Mouse (Mus musculus): ENCODE measurements around the gene Cyp1a2. TPM values are rescaled to one million over a fixed set of nuclear protein-coding genes. Genes with fewer than 3 reads are reported as not detected.
A peak's percentile ranks its signal among the peaks of the same experiment; 100 is the strongest.
"Not testable (repeated sequence)": the region's sequence is repeated elsewhere in the genome, so short reads cannot be mapped to it uniquely, and the experiment has no call there.

Cyp1a2 gene
- total RNA-seq (2021) = under 1 TPM in 1 of 2 experiments, not detected in 1; 0.16 TPM
- long read RNA-seq, experiment 1 = 0 reads
- long read RNA-seq, experiment 2 = 0 reads

- no peak for DNase-seq (ENCODE audit: low spot score in 2 of 2)
These were observed at the start of gene Cyp1a2 for GRCm38 (mm10) chr9:57683520-57683919. Gene Cyp1a2 (minus strand): TSS chr9:57683703.

GRCm38 (mm10) chr9:57728312-57728711 is 44.8 kb upstream of the Cyp1a2 start:
- no peak for DNase-seq (ENCODE audit: low spot score in 2 of 2)

- no peak for DNase-seq (ENCODE audit: low spot score in 2 of 2)
These were observed 41.2 kb upstream of the Cyp1a2 start for GRCm38 (mm10) chr9:57724701-57725100.

GRCm38 (mm10) chr9:57723796-57724195 is 40.3 kb upstream of the Cyp1a2 start:
- no peak for DNase-seq (ENCODE audit: low spot score in 2 of 2)

GRCm38 (mm10) chr9:57723315-57723715 is 39.8 kb upstream of the Cyp1a2 start:
- peak in 1 of 2 experiments; percentile 62 for DNase-seq (ENCODE audit: low spot score in 2 of 2)

GRCm38 (mm10) chr9:57722371-57722770 is 38.9 kb upstream of the Cyp1a2 start:
- DNase-seq (ENCODE audit: low spot score in 2 of 2) = no peak

GRCm38 (mm10) chr9:57720736-57721135 is 37.2 kb upstream of the Cyp1a2 start:
- no peak for DNase-seq (ENCODE audit: low spot score in 2 of 2)

- DNase-seq (ENCODE audit: low spot score in 2 of 2) = no peak
These were observed 34.9 kb upstream of the Cyp1a2 start for GRCm38 (mm10) chr9:57718408-57718807.

GRCm38 (mm10) chr9:57712194-57712593 is 28.7 kb upstream of the Cyp1a2 start:
- no peak for DNase-seq (ENCODE audit: low spot score in 2 of 2)

GRCm38 (mm10) chr9:57710214-57710613 is 26.7 kb upstream of the Cyp1a2 start:
- not testable (repeated sequence) for DNase-seq (ENCODE audit: low spot score in 2 of 2)

- peak in 1 of 2 experiments; percentile 37 for DNase-seq (ENCODE audit: low spot score in 2 of 2)
These were observed 25.3 kb upstream of the Cyp1a2 start for GRCm38 (mm10) chr9:57708720-57709274.

- peak; percentile 85 to 93 for DNase-seq (ENCODE audit: low spot score in 2 of 2)
These were observed 24.7 kb upstream of the Cyp1a2 start, which contains the start of gene Edc3 for GRCm38 (mm10) chr9:57708068-57708719. Gene Edc3 (plus strand): TSS chr9:57708540.

- DNase-seq (ENCODE audit: low spot score in 2 of 2) = no peak
These were observed 23.0 kb upstream of the Cyp1a2 start for GRCm38 (mm10) chr9:57706496-57706895.

GRCm38 (mm10) chr9:57698466-57699150 is 15.1 kb upstream of the Cyp1a2 start:
- DNase-seq (ENCODE audit: low spot score in 2 of 2) = no peak

- no peak for DNase-seq (ENCODE audit: low spot score in 2 of 2)
These were observed 13.9 kb upstream of the Cyp1a2 start for GRCm38 (mm10) chr9:57697380-57697779.

GRCm38 (mm10) chr9:57696380-57697285 is 13.1 kb upstream of the Cyp1a2 start:
- peak in 1 of 2 experiments; percentile 24 for DNase-seq (ENCODE audit: low spot score in 2 of 2)

- no peak for DNase-seq (ENCODE audit: low spot score in 2 of 2)
These were observed 10.6 kb upstream of the Cyp1a2 start for GRCm38 (mm10) chr9:57694108-57694507.

GRCm38 (mm10) chr9:57688606-57689005 is 5.1 kb upstream of the Cyp1a2 start:
- DNase-seq (ENCODE audit: low spot score in 2 of 2) = no peak

- no peak for DNase-seq (ENCODE audit: low spot score in 2 of 2)
These were observed 4.7 kb upstream of the Cyp1a2 start for GRCm38 (mm10) chr9:57688158-57688557.

GRCm38 (mm10) chr9:57687751-57688150 is 4.2 kb upstream of the Cyp1a2 start, which contains the start of gene Cyp1a1:
Gene Cyp1a1 (plus strand): TSS chr9:57687928.
- no peak for DNase-seq (ENCODE audit: low spot score in 2 of 2)

- no peak for DNase-seq (ENCODE audit: low spot score in 2 of 2)
These were observed 2.5 kb upstream of the Cyp1a2 start for GRCm38 (mm10) chr9:57686011-57686410.

Measured in gastrocnemius, postnatal 4 days (tissue).